Mouse (Mus musculus) right cerebral cortex, postnatal 25 days (tissue): ENCODE results near the gene Rhox3a2.
"Not testable (repeated sequence)": the region's sequence is repeated elsewhere in the genome, so short reads cannot be mapped to it uniquely, and the experiment has no call there.

Source experiments
- DNase-seq: peaks from one replicate; pipeline ENCODE4 v3.0.0; 2022

Gene Rhox3a2

DNA sequence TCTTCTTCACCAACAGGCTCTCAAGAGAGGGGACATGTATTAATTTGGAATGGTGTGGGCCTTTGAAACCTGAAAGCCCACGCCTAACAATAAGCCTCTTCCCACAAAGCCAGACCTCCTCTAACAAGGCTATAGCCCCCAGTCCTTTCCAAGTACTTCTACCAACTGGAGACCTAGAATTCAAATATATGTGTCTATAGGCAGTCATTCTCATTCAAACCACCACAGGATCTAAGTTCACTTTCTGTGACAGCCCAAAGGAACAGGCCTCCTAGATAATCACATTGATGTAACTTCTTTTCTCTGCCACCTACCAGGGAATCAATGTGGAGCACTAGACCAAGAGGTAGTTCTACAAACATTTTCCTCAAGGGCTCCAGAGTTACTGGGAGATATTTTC lies at the start of gene Rhox3a2:
Gene Rhox3a2, plus strand, starts transcription at position 301 of the 400 bp plus-strand sequence.
- not testable (repeated sequence) for DNase-seq

DNA sequence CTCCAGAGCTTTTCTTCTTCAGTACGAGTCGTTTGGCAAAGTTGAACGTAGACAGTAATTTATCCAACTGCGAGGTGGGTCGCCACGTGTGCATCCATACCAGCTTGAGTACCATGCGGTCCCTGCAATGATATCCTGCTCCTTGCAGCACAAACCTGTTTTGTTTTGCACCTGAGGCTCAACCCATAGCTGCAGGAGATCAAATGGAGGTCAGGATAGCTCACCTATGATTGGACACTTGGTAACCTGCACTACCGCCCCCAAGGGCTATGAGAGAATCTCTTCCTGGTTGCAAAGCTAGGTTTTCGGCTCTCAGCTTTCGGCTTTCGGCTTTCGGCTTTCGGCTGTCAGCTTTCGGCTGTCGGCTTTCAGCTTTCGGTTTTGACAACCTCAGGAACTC lies 10.7 kb downstream of the Rhox3a2 start, which contains the start of gene Rhox4a2:
Gene Rhox4a2, plus strand, starts transcription at position 301 of the 400 bp plus-strand sequence.
- DNase-seq = not testable (repeated sequence)

DNA sequence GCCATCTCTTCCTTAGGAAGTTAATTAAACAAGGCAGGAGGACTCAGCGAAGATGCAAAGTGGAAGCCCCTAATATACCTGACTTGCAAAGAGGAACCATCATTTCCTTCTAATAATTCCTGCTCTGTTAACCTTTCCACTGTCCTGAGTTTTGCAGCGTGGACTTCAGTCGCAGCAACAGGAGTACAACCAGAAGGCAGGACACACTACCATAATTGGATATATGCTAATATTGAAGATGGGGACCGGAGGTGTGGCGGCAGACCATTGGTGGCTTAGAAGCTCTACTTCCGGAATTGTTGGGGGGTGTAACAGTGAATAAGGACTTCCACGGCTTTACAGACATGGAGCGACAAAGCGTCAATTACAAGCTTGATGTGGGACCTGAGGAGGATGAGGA lies 31.9 kb downstream of the Rhox3a2 start, which contains the start of gene Rhox2b:
Gene Rhox2b, plus strand, starts transcription at position 301 of the 400 bp plus-strand sequence.
- not testable (repeated sequence) for DNase-seq

DNA sequence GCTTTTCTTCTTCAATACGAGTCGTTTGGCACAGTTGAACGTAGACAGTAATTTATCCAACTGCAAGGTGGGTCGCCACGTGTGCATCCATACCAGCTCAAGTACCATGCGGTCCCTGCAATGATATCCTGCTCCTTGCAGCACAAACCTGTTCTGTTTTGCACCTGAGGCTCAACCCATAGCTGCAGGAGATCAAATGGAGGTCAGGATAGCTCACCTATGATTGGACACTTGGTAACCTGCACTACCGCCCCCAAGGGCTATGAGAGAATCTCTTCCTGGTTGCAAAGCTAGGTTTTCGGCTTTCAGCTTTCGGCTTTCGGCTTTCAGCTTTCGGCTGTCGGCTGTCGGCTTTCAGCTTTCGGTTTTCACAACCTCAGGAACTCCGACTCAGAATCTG lies 52.4 kb downstream of the Rhox3a2 start, which contains the start of gene Rhox4b:
Gene Rhox4b, plus strand, starts transcription at position 301 of the 400 bp plus-strand sequence.
- DNase-seq = not testable (repeated sequence)
